ENCODE assay signal across 11 mouse cellular contexts in genomic region chr8:108510641-108511325, GRCm38 (mm10).
DNase-seq lines count a peak whose midpoint lies in the region; ATAC-seq lines count a peak whose summit lies in the region.
"Had no signal": no experiment of that assay in that cellular context is flagged by ENCODE, and none has a peak within 500 bp of the region (broad histone marks: within the 10 kb centered on the region; RNA-seq: fewer than 3 reads in every experiment).

No protein-coding gene starts in this region.

- H3K27me3 ChIP-seq in forebrain, embryonic 15.5 days: peaks cover 3% of the 10 kb centered on the region; the same call in 1 of the 2 replicates
- H3K27me3 ChIP-seq in limb, embryonic 13.5 days: no peaks in the 10 kb centered on the region
- H3K27me3 ChIP-seq in neural tube, embryonic 14.5 days (ENCODE audit: control insufficient read depth, insufficient read depth, low read length): peaks cover 14% of the 10 kb centered on the region; the same call in 1 of the 2 replicates

- no peaks in the 10 kb centered on the region for H3K36me3 ChIP-seq in forebrain, embryonic 15.5 days
- H3K36me3 ChIP-seq in limb, embryonic 13.5 days: no peaks in the 10 kb centered on the region
- H3K36me3 ChIP-seq in neural tube, embryonic 14.5 days (ENCODE audit: control insufficient read depth, insufficient read depth, low read length): no peaks in the 10 kb centered on the region

- H3K4me1 ChIP-seq in forebrain, embryonic 15.5 days: peaks cover 9% of the 10 kb centered on the region
- peaks cover 13% of the 10 kb centered on the region for H3K4me1 ChIP-seq in limb, embryonic 13.5 days
- peaks cover 9% of the 10 kb centered on the region; the same call in 1 of the 2 replicates for H3K4me1 ChIP-seq in neural tube, embryonic 14.5 days (ENCODE audit: control insufficient read depth, insufficient read depth, low read length)

- no peak overlapping the region for H3K27ac ChIP-seq in forebrain, embryonic 15.5 days (replicated peaks)
- peak overlapping the region; percentile 69 for H3K27ac ChIP-seq in limb, embryonic 13.5 days
- H3K27ac ChIP-seq in neural tube, embryonic 14.5 days (ENCODE audit: low read depth, low read length): no peak overlapping the region

- WGBS in forebrain, embryonic 15.5 days: 15% methylated on average over 14 of the region's 14 CpGs
- 20% methylated on average over 14 of the region's 14 CpGs for WGBS in limb, embryonic 13.5 days
- 20% methylated on average over 14 of the region's 14 CpGs for WGBS in neural tube, embryonic 14.5 days

- intact Hi-C loops in gastrocnemius, postnatal 14 days (cut with DNase I; ENCODE audit: low total_unique reads): no loop called here
- intact Hi-C loops in left cerebral cortex, postnatal 25 days (cut with DNase I): no loop called here

- peak; percentile 57 for ATAC-seq in forebrain, embryonic 15.5 days (replicated peaks)
- ATAC-seq in limb, embryonic 13.5 days (ENCODE audit: low FRiP score, low read depth): no peak
- peak; percentile 86 for ATAC-seq in neural tube, embryonic 14.5 days (ENCODE audit: low read depth)

- no peaks in the 10 kb centered on the region for H3K9me3 ChIP-seq in forebrain, embryonic 15.5 days
- H3K9me3 ChIP-seq in limb, embryonic 13.5 days: no peaks in the 10 kb centered on the region
- no peaks in the 10 kb centered on the region for H3K9me3 ChIP-seq in neural tube, embryonic 14.5 days (ENCODE audit: control insufficient read depth, low read length)

- H3K4me3 ChIP-seq in forebrain, embryonic 15.5 days: no peak overlapping the region
- no peak overlapping the region for H3K4me3 ChIP-seq in limb, embryonic 13.5 days
- no peak overlapping the region for H3K4me3 ChIP-seq in neural tube, embryonic 14.5 days (ENCODE audit: low read depth, low read length)

- no peak overlapping the region for H3K9ac ChIP-seq in forebrain, embryonic 15.5 days (replicated peaks)
- no peak overlapping the region for H3K9ac ChIP-seq in limb, embryonic 13.5 days
- H3K9ac ChIP-seq in neural tube, embryonic 14.5 days (replicated peaks; ENCODE audit: low read depth, low read length): no peak overlapping the region

- DNase-seq in gastrocnemius, postnatal 14 days: peak; percentile 9
- no peak for DNase-seq in gastrocnemius, adult 18-20 months (ENCODE audit: low spot score)
- no peak for DNase-seq in urinary bladder, postnatal 4 days (ENCODE audit: low spot score in 2 of 2)
- no peak for DNase-seq in left cerebral cortex, adult 9 months (ENCODE audit: low spot score in 2 of 2)
- no peak for DNase-seq in left cerebral cortex, postnatal 25 days (ENCODE audit: low spot score in 2 of 2)
- DNase-seq: adrenal gland, postnatal 10 days; kidney, adult 8-10 months; lung, postnatal 10 days had no signal

- H3K4me2 ChIP-seq in forebrain, embryonic 15.5 days (replicated peaks): no peak overlapping the region
- H3K4me2 ChIP-seq in limb, embryonic 13.5 days (replicated peaks): no peak overlapping the region
- H3K4me2 ChIP-seq in neural tube, embryonic 14.5 days (ENCODE audit: low read depth, low read length): no peak overlapping the region
